Mouse (Mus musculus): ENCODE measurements around the gene Mtcl1.

DNA sequence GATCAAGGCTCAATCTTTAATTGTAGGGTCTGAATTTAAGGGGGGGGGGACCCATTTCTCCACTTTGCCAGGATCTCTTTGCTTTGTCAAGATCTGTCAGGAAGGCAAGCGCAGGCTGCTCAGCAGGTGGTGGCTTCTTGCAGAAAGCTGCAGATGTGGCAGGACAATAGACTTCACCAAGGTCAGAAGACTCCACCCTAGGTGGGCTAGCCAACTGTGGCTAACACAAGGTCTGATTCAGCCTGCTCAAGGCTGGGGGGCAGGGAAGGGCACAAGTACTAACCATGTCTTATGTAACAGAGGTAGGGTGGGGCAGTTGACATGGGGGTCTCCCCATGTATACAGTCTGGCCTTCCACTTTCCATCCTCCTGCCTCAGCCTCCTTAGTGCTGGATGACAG is 7.7 kb upstream of the Mtcl1 start:
- TF ChIP-seq CTCF (IDR thresholded peaks at IDR 0.05; ENCODE audit: low read depth) (no peak), EP300 (IDR thresholded peaks at IDR 0.05; ENCODE audit: low read depth) (no peak)

All from heart, postnatal 0 days (tissue).